Mouse (Mus musculus) effector memory CD4-positive, alpha-beta T cell, adult 7 months (primary cell): ENCODE measurements around the gene Ccdc28b. TPM values are rescaled to one million over a fixed set of nuclear protein-coding genes. Genes with fewer than 3 reads are reported as not detected.

Source experiments
- polyA plus RNA-seq: library from polyadenylated mRNA; unstranded; fragments of 100-300 nt; shearing (Covaris generic); gene quantifications from one replicate; pipeline ENCODE4 v1.2.1, GENCODE M21; 2017

The Ccdc28b gene
- 15.7 TPM for polyA plus RNA-seq

GRCm38 (mm10) chr4:129623681-129624091 lies at the start of gene Ccdc28b:
Gene Ccdc28b, minus strand, starts transcription at chr4:129623947.

DNA sequence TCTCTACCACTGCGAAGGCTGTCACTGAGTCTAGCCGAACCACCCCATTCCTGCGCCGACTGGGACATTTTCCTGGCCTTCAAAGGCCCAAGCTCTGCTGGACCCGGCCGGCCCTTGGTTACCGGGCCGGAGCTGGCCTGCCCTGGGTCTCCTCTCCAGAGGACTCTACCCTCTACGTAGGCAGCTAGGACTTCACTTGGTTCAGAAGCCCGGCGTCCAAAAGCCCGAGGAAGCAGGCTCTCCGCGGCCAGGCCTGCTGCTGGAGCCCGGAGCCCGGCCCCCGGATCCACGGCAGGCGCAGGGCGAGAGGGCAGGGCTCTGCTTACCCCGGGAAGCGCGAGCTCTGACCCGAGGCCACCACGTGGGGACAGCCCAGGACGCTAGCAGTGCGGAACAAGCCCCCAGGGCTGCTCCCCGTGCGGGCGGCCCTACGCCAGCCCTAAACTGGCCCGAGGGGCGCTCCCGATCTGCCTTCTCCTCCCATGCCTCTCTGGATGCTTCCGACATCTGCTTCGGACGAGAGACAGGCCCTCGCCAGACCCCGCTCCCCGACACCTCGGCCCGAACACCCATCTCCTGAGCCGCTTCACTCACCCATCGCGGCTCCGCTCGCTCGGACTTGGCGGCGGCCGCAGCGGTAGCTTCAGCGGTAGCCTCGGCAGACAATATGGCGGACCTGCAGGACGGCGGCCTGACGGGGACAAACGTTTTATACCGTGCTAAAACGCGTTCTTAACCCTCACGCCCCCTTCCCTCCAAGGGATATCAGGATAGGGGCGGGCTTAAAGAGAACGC lies 48.5 kb upstream of the Ccdc28b start, which contains the start of gene Kpna6:
Gene Kpna6 (minus strand): TSS at position 685 of the 795 bp plus-strand sequence.

GRCm38 (mm10) chr4:129640638-129641467 lies 17.1 kb upstream of the Ccdc28b start, which contains the start of gene Txlna:
Gene Txlna, minus strand, starts transcription at chr4:129641065.

GRCm38 (mm10) chr4:129618786-129619691 lies 4.7 kb downstream of the Ccdc28b start, which contains the start of gene Iqcc:
Gene Iqcc, minus strand, starts transcription at chr4:129619099.

DNA sequence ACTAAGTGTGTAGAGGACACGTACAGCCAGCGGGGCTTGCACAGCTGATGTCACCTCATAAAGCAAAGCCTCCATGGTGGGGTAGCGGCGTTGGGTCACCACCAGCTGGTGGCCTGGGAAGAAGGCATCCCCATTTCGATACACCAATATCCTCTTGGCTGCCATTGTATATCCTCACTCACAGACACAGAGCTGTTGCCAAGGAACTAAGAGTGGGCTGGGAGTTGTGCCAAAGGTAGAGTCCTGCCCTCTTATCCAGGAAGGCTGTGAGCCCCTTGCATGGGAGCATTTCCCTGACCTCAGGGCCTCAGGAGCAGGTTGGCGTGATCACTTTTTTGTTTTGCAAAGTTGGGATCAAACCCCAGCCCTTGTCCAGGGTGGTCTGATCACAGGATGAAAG lies 9.7 kb downstream of the Ccdc28b start, which contains the start of gene Dcdc2b:
Gene Dcdc2b (minus strand): TSS at position 165 of the 400 bp plus-strand sequence.

DNA sequence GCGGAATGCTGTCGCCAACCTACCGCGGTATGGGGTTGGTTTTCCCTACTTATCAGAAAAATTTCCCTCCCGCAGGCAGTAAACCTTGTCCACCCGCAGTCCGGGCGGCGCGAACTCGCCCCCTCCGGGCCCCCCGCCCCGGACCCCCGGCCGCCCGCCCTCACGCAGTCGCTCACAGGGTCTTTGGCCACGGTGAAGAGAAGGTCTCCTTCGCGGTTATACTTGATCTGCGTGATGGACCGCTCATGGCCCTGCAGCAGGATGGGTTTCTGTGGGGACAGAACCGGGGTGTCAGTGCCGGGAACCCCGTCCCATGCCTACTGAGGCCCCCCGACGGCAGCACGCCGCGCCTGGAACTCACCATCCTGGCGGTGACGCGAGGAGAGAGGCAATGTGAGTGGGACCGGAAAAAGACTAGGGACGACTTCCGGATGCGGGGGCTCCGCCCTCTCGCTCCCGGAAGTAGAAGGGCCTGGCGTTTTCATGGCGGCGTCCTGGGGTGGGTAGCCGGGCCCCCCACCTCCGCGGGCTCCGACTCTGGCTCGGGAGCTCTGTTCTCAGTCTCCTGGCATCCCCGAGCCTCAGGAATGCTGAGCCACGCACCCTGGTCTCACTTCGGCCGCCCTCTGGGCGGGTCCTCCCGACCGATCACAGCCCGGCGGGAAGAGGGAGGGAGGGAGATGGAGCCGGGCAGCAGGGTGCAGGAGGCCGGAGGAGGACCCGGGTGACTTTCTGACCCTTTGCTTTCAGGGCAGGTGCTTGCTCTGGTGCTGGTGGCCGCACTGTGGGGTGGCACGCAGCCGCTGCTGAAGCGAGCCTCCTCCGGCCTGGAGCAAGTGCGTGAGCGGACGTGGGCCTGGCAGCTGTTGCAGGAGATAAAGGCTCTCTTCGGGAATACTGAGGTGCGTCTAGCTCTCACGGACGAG lies 23.3 kb downstream of the Ccdc28b start, which contains the start of the genes Eif3i and Tmem234:
Gene Eif3i (minus strand): TSS at position 416 of the 926 bp plus-strand sequence.
Gene Tmem234 (plus strand): TSS at position 436 of the 926 bp plus-strand sequence.

GRCm38 (mm10) chr4:129578466-129578865 lies 45.3 kb downstream of the Ccdc28b start, which contains the start of gene Fam167b:
Gene Fam167b, minus strand, starts transcription at chr4:129578549.

DNA sequence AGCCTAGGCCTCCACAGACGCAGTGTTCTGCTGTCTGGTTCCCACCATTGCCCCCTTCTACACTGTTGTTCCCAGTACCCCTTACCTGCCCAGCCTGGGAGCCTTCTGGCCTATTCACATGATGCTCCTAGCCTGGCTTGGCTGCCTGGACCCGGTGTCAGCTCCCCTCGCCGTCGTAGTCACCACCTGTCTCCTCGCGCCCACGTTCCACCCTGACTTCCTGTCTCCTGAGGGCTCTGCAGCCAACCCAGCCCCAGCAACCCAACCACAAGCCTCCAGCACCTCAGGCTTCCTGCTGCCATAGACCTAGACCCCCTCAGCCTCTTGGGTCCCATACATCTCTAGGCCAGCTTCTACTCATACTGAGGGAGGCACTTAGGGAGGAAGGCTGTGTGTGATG lies 50.3 kb downstream of the Ccdc28b start, which contains the start of gene Lck:
Gene Lck (minus strand): TSS at position 212 of the 400 bp plus-strand sequence.

Other genes starting within 250 kb of the Ccdc28b start
- gene Zbtb8a, start 245.8 kb downstream of the Ccdc28b start, polyA plus RNA-seq: 4.0 TPM
- gene Zbtb8b, start 183.1 kb downstream of the Ccdc28b start, polyA plus RNA-seq: not detected
- 83.6 TPM for gene Bsdc1, start 162.4 kb downstream of the Ccdc28b start, polyA plus RNA-seq
- not detected for gene Tssk3, start 132.9 kb downstream of the Ccdc28b start, polyA plus RNA-seq
- gene Fam229a, start 132.8 kb downstream of the Ccdc28b start, polyA plus RNA-seq: not detected
- gene Marcksl1, start 110.4 kb downstream of the Ccdc28b start, polyA plus RNA-seq: 39.8 TPM
- 159 TPM for gene Hdac1, start 81.2 kb downstream of the Ccdc28b start, polyA plus RNA-seq
- 1,404 TPM for gene Lck, start 50.3 kb downstream of the Ccdc28b start, polyA plus RNA-seq
- not detected for gene Fam167b, start 45.4 kb downstream of the Ccdc28b start, polyA plus RNA-seq
- gene Eif3i, start 23.3 kb downstream of the Ccdc28b start, polyA plus RNA-seq: 188 TPM
- gene Tmem234, start 23.3 kb downstream of the Ccdc28b start, polyA plus RNA-seq: 158 TPM
- 1.2 TPM for gene Dcdc2b, start 9.7 kb downstream of the Ccdc28b start, polyA plus RNA-seq
- 22.2 TPM for gene Iqcc, start 4.8 kb downstream of the Ccdc28b start, polyA plus RNA-seq
- 70.1 TPM for gene Txlna, start 17.1 kb upstream of the Ccdc28b start, polyA plus RNA-seq
- 24.0 TPM for gene Kpna6, start 48.8 kb upstream of the Ccdc28b start, polyA plus RNA-seq
- gene Tmem39b, start 72.9 kb upstream of the Ccdc28b start, polyA plus RNA-seq: 12.6 TPM
- gene Khdrbs1, start 118.4 kb upstream of the Ccdc28b start, polyA plus RNA-seq: 152 TPM
- gene Ptp4a2, start 187.3 kb upstream of the Ccdc28b start, polyA plus RNA-seq: 770 TPM